Mouse (Mus musculus) heart, adult 2 months (tissue): ENCODE measurements at regions not wholly inside any gene's neighbourhood (a gene's known extent, or its start where the extent isn't known, plus 50 kb on each side); places are given as distances from the start of the nearest gene placed in this dataset.
A peak's percentile ranks its signal among the peaks of the same experiment; 100 is the strongest.

Experiments used
- DNase-seq, 2 experiments: peaks; one replicate each; pipeline ENCODE4 v3.0.0; 2021
- H3K27ac ChIP-seq: fragments of 200-600 bp; 2 replicates; pipeline ENCODE4 v1.8.1; 2022
- H3K27me3 ChIP-seq: fragments of 200-500 bp; 2 replicates; pipeline ENCODE4 v1.6.1; 2012; ENCODE audit warnings: mild to moderate bottlenecking, low read length, inconsistent platforms, mixed read lengths; ENCODE audit not compliant: control insufficient read depth, insufficient read depth
- H3K36me3 ChIP-seq: fragments of 200-500 bp; 2 replicates; pipeline ENCODE4 v1.6.1; 2012; ENCODE audit warnings: low read length, inconsistent platforms; ENCODE audit not compliant: control insufficient read depth, insufficient read depth
- H3K4me1 ChIP-seq: fragments of 200-500 bp; 2 replicates; pipeline ENCODE4 v1.6.1; 2011; ENCODE audit warnings: low read length; ENCODE audit not compliant: control insufficient read depth, insufficient read depth
- H3K4me3 ChIP-seq: fragments of 200-600 bp; 2 replicates; pipeline ENCODE4 v1.8.1; 2022
- H3K79me2 ChIP-seq: fragments of 200-500 bp; replicated peaks from 2 replicates; pipeline ENCODE4 v1.6.1; 2012; ENCODE audit warnings: mild to moderate bottlenecking, inconsistent platforms, low read length, moderate library complexity, mixed read lengths; ENCODE audit not compliant: control insufficient read depth, insufficient read depth
- H3K9ac ChIP-seq: fragments of 200-500 bp; 2 replicates; pipeline ENCODE4 v1.6.1; 2012; ENCODE audit warnings: low read depth, mild to moderate bottlenecking, control low read depth, inconsistent platforms, low read length, mixed read lengths
- CTCF ChIP-seq: fragments of 200-600 bp; IDR thresholded peaks from 2 replicates; pipeline ENCODE4 v1.8.1; 2022; ENCODE audit warnings: antibody characterized with exemption, mild to moderate bottlenecking, moderate library complexity
- EP300 ChIP-seq: fragments of 200-500 bp; IDR thresholded peaks from 2 replicates; pipeline ENCODE4 v1.6.1; 2011; ENCODE audit warnings: low read depth, low read length, control low read depth; ENCODE audit not compliant: insufficient read depth
- POLR2A ChIP-seq: fragments of 200-500 bp; IDR thresholded peaks from 2 replicates; pipeline ENCODE4 v1.6.1; 2011; ENCODE audit warnings: mild to moderate bottlenecking, low read depth, low read length, control low read depth; ENCODE audit not compliant: insufficient read depth
- WGBS: fragments of 180-500 bp; shearing (Covaris S2); methylation state at CpG from one replicate; pipeline ENCODE4 v1.1.7; 2018; 5-methylcytosine and 5-hydroxymethylcytosine counted together
- intact Hi-C: fragments of 180-260 bp; cut with DNase I; formaldehyde crosslinking; loops from one replicate; pipeline ENCODE4 v1.15.1; 2025

DNA sequence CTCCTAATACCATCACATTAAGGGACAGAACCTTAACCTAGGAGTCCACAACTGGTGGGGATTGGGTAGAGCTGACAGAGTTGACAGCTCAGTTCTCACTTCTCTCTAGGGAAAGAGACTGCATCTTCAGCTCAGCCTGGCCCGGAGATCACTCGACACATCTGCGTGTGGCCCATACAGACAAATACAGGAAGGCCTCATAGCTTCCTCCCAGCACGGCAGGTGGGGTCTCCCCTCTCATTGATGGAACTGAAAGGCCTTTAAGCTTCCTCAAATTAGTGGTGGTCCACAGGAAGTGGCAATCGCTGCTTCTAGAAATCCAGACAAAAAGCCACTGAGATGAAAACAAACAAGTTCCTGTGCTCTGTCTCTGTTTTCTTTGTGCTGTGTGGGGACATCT, 83.4 kb upstream of the Cxcr4 start:
- no peaks in the 10 kb centered on the region for H3K27me3 ChIP-seq
- no peak for TF ChIP-seq EP300
- TF ChIP-seq CTCF = no peak
- TF ChIP-seq POLR2A = no peak
- H3K4me1 ChIP-seq = no peaks in the 10 kb centered on the region
- H3K79me2 ChIP-seq = no peaks in the 10 kb centered on the region
- H3K9ac ChIP-seq = no peak overlapping the region
- H3K36me3 ChIP-seq = no peaks in the 10 kb centered on the region
- WGBS = 47% methylated on average over 5 of the region's 5 CpGs
- DNase-seq = peak in 1 of 2 experiments; percentile 6
- intact Hi-C loops = no loop called here
- no peak overlapping the region for H3K27ac ChIP-seq
- no peak overlapping the region for H3K4me3 ChIP-seq

DNA sequence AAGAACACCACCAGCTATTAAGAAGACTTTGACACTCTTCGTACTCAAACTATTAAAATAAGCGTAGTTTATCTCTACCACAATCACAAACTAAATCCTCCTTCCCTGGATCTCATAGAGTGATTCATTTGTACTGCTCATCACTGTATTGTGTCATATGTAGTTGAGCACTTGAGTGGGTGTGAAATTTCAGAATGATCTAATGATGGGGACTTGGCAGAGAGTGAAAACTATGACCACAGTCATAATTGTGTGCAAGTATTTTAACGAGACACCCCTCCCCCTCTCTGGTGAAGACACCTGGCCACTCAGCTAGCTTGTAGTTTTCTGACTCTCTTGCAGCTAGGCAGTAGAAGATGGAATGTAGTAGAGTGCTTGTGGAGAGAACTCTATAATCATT, 80.2 kb upstream of the Cxcr4 start:
- no peaks in the 10 kb centered on the region for H3K4me1 ChIP-seq
- no peak overlapping the region for H3K4me3 ChIP-seq
- intact Hi-C loops = no loop called here
- H3K27me3 ChIP-seq = no peaks in the 10 kb centered on the region
- no peak overlapping the region for H3K9ac ChIP-seq
- H3K36me3 ChIP-seq = no peaks in the 10 kb centered on the region
- H3K27ac ChIP-seq = no peak overlapping the region
- no peaks in the 10 kb centered on the region for H3K79me2 ChIP-seq
- TF ChIP-seq POLR2A (no peak), EP300 (no peak), CTCF (no peak)
- 77% methylated on average over 3 of the region's 3 CpGs for WGBS
- DNase-seq = no peak

DNA sequence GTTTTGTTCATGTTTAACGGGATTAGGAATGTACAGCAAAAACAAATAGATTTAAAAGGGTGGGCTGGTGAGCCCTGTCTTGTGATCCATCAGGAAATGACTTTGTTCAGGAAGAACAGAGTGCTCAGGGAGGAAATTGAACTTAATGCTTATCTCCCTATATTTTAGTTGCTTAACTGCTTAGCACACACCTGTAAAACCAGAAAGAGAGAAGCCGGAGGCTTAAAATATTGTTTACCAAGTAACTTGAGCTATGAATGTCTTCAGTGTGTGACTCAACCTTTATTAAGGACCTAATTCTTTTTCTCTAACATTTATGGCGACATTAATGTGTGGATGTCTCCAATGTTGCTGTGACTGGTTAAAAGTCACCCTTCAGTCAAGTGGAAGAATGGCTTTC, 79.4 kb upstream of the Cxcr4 start:
- H3K79me2 ChIP-seq = no peaks in the 10 kb centered on the region
- DNase-seq = no peak
- no peaks in the 10 kb centered on the region for H3K27me3 ChIP-seq
- TF ChIP-seq EP300 (no peak), POLR2A (no peak), CTCF (no peak)
- H3K4me3 ChIP-seq = no peak overlapping the region
- 70% methylated on average over 3 of the region's 3 CpGs for WGBS
- H3K36me3 ChIP-seq = no peaks in the 10 kb centered on the region
- no peak overlapping the region for H3K9ac ChIP-seq
- H3K4me1 ChIP-seq = no peaks in the 10 kb centered on the region
- intact Hi-C loops = no loop called here
- H3K27ac ChIP-seq = no peak overlapping the region

DNA sequence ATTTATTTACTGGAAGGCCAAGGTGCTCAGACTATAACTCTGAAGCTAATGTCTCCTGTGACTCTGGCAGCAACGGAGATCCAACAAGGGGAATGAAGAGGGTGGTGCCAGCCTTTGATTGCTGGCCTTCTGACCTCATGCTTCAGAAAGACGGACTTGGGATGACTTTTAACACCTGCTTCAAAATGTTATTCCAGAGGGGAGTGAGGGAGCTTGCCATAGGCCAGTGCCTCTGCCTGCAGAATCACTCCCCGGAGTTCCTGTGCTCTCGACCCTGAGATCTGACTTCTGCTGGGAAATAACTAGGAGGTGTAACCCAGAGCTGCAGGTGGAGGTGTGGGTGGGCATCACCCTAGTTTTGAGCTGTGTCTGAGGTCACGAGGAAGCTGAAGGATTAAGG, 78.9 kb upstream of the Cxcr4 start:
- intact Hi-C loops = no loop called here

DNA sequence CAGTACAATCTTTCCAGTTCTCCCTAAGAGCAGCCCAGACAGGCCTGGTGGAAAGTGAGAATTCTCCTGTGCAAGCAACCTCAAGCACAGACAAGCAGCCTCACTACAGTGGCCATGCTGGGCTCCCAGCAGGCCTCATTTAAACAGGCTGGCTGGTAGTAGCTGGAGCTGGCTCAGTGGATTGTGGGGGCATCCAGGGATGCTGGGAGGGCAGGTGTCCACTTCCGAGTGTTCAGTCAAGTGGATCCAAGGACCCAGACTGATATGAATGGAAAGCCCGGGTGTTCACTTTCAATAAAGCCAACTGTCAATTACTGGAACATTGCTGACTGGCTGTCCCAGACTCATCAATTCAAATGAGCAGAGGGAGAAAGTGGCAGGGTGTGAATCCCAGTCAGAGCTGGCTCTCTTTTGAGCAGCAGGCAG, 77.2 kb upstream of the Cxcr4 start:
- H3K27me3 ChIP-seq = no peaks in the 10 kb centered on the region
- no peaks in the 10 kb centered on the region for H3K79me2 ChIP-seq
- no peak overlapping the region for H3K4me3 ChIP-seq
- intact Hi-C loops = no loop called here
- H3K27ac ChIP-seq = no peak overlapping the region
- TF ChIP-seq EP300 = no peak
- TF ChIP-seq POLR2A = no peak
- no peak for TF ChIP-seq CTCF
- H3K4me1 ChIP-seq = no peaks in the 10 kb centered on the region
- DNase-seq = no peak
- 70% methylated on average over 2 of the region's 2 CpGs for WGBS
- H3K36me3 ChIP-seq = no peaks in the 10 kb centered on the region
- H3K9ac ChIP-seq = no peak overlapping the region

More for the DNA sequence above, 78.9 kb upstream of the Cxcr4 start:
- Histone ChIP-seq H3K4me1 (no peaks in the 10 kb centered on the region), H3K79me2 (no peaks in the 10 kb centered on the region), H3K27ac (no peak overlapping the region), H3K9ac (no peak overlapping the region), H3K36me3 (no peaks in the 10 kb centered on the region), H3K27me3 (no peaks in the 10 kb centered on the region), H3K4me3 (no peak overlapping the region)
- no peak for DNase-seq
- TF ChIP-seq POLR2A (no peak), EP300 (no peak), CTCF (no peak)
- WGBS = 56% methylated on average over 5 of the region's 5 CpGs

DNA sequence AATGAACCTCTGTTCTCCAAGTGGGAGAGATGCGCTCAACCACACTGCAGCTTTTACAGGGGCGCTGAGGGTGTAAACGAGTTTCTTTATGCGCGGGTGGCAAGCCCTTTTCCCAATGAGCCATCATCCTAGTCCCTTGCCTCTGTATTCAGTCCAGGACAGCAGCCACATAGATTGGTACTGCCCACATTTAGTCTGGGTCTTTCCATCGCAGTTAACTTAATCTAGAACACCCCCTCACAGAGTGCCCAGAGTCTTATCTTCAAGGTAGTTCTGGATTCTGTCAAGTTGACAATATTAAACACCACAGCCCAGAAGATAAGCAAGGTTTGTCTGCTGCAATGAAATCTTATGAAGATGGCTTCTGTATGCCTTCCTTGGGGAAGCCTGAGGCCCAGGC, 76.6 kb upstream of the Cxcr4 start:
- no peak for DNase-seq
- TF ChIP-seq EP300 = no peak
- TF ChIP-seq POLR2A = no peak
- no peak for TF ChIP-seq CTCF
- intact Hi-C loops = no loop called here
- 76% methylated on average over 6 of the region's 6 CpGs for whole genome bisulfite sequencing
- Histone ChIP-seq H3K27me3 (no peaks in the 10 kb centered on the region), H3K36me3 (no peaks in the 10 kb centered on the region), H3K79me2 (no peaks in the 10 kb centered on the region), H3K4me3 (no peak overlapping the region), H3K4me1 (no peaks in the 10 kb centered on the region), H3K9ac (no peak overlapping the region), H3K27ac (no peak overlapping the region)
